Mouse (Mus musculus) heart, adult 8-10 months (tissue): ENCODE data around the gene Olfr490. TPM values are rescaled to one million over a fixed set of nuclear protein-coding genes. Genes with fewer than 3 reads are reported as not detected.

ENCODE experiments used
- DNase-seq: peaks from one replicate; pipeline ENCODE4 v3.0.0; 2022; ENCODE audit warnings: low spot score
- total RNA-seq, 4 experiments: library from RNA; stranded (reverse); gene quantifications; 2 replicates each; pipeline ENCODE4 v1.2.4; 2022

Gene Olfr490
- total RNA-seq: not detected

- DNase-seq: no peak
Measured at GRCm38 (mm10) chr7:108288834-108289233, at the start of gene Olfr490. Gene Olfr490 (minus strand): TSS chr7:108288934.

DNA sequence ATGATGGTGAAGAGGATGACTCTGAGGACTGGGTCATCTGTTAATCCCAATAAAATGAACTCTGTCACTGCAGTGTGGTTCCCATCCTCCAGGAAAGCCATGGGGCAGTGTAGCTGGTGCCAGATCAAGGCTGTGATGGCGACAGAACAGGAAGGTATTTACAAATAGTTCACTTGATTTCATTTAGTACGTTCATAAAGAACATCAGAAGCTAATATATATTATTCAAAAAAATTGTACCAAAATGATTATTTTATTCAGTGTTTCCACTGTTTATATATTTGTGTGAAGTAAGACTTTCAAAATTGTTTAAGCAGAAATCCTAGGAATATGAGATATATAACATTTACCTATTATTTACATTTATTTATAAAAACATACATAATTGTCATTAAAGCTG is 34.8 kb upstream of the Olfr490 start, which contains the start of gene Olfr492:
TSS of gene Olfr492 (minus strand) at position 101 of the 400 bp plus-strand sequence.
- DNase-seq: no peak

- no peak for DNase-seq
Measured at GRCm38 (mm10) chr7:108313151-108313550, 24.4 kb upstream of the Olfr490 start, which contains the start of gene Olfr491. Gene Olfr491 (plus strand): TSS chr7:108313451.

DNA sequence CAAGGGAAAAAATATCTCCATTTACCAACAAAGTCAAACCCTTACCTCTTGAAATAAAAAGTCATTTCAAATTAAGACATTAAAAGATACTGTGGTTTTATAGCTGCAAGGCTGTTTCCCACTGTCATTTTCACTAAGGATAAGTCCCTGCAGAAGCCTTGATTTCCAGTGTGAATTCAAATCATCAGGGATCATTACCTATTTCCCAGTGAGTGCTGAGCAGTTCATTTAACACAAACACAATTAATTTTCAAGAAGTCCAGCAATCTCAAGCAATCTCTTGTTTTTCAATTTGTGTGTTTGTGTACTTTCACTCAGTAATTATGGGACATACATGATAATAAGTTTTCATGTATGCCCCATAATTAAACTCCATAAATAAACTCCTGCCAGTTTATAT is 30.5 kb downstream of the Olfr490 start, which contains the start of gene Olfr488:
TSS of gene Olfr488 (minus strand) at position 101 of the 400 bp plus-strand sequence.
- no peak for DNase-seq

Other genes with a start within 250 kb of the Olfr490 start
- gene Olfr479, start 238.2 kb downstream of the Olfr490 start, total RNA-seq: not detected
- gene Olfr480, start 221.6 kb downstream of the Olfr490 start, total RNA-seq: not detected
- gene Olfr481, start 209.1 kb downstream of the Olfr490 start, total RNA-seq: not detected
- under 1 TPM; 0.43 to 0.90 (median 0.77) TPM for gene Olfr482, start 191.3 kb downstream of the Olfr490 start, total RNA-seq
- gene Olfr483, start 188.1 kb downstream of the Olfr490 start, total RNA-seq: not detected
- not detected for gene Olfr484, start 161.5 kb downstream of the Olfr490 start, total RNA-seq
- gene Olfr485, start 129.1 kb downstream of the Olfr490 start, total RNA-seq: not detected
- not detected for gene Olfr486, start 116.2 kb downstream of the Olfr490 start, total RNA-seq
- gene Olfr487, start 74.3 kb downstream of the Olfr490 start, total RNA-seq: not detected
- gene Olfr488, start 30.6 kb downstream of the Olfr490 start, total RNA-seq: not detected
- not detected for gene Olfr491, start 24.5 kb upstream of the Olfr490 start, total RNA-seq
- gene Olfr492, start 34.7 kb upstream of the Olfr490 start, total RNA-seq: not detected
- not detected for gene Olfr493, start 58.0 kb upstream of the Olfr490 start, total RNA-seq
- not detected for gene Olfr494, start 76.4 kb upstream of the Olfr490 start, total RNA-seq
- not detected for gene Olfr495, start 104.2 kb upstream of the Olfr490 start, total RNA-seq
- gene Olfr497, start 131.5 kb upstream of the Olfr490 start, total RNA-seq: not detected
- gene Olfr498, start 176.4 kb upstream of the Olfr490 start, total RNA-seq: not detected
- not detected for gene Olfr502, start 236.1 kb upstream of the Olfr490 start, total RNA-seq